Mouse (Mus musculus): ENCODE data around the gene Ankle1. TPM values are rescaled to one million over a fixed set of nuclear protein-coding genes. Genes with fewer than 3 reads are reported as not detected.
A peak's percentile ranks its signal among the peaks of the same experiment; 100 is the strongest.

Gene Ankle1
- polyA plus RNA-seq, 1 experiment from 2014 or later = 7.9 TPM

- Histone ChIP-seq H3K27ac (no peak overlapping the region), H3K27me3 (ENCODE audit: insufficient read depth, low read length) (no peaks in the 10 kb centered on the region), H3K9me3 (replicated peaks; ENCODE audit: low read length) (no peaks in the 10 kb centered on the region), H3K4me1 (replicated peaks; ENCODE audit: insufficient read depth, low read length) (no peaks in the 10 kb centered on the region), H3K9ac (ENCODE audit: low read depth, low read length) (no peak overlapping the region), H3K4me3 (replicated peaks; ENCODE audit: low read depth, low read length) (no peak overlapping the region), H3K36me3 (ENCODE audit: insufficient read depth, low read length) (no peaks in the 10 kb centered on the region), H3K4me2 (ENCODE audit: low read length) (no peak overlapping the region)
- DNase-seq (ENCODE audit: low spot score) = no peak
- no peak for TF ChIP-seq CTCF (IDR thresholded peaks at IDR 0.05; ENCODE audit: low read depth)
- WGBS = 82% methylated on average over 2 of the region's 2 CpGs
- ATAC-seq (replicated peaks; ENCODE audit: low FRiP score, low read depth) = no peak
Measured at GRCm38 (mm10) chr8:71452669-71453068, 46.9 kb downstream of the Ankle1 start.

GRCm38 (mm10) chr8:71454668-71455067, 48.9 kb downstream of the Ankle1 start:
- Histone ChIP-seq H3K27me3 (ENCODE audit: insufficient read depth, low read length) (no peaks in the 10 kb centered on the region), H3K9ac (ENCODE audit: low read depth, low read length) (no peak overlapping the region), H3K4me2 (ENCODE audit: low read length) (no peak overlapping the region), H3K4me1 (replicated peaks; ENCODE audit: insufficient read depth, low read length) (no peaks in the 10 kb centered on the region), H3K4me3 (replicated peaks; ENCODE audit: low read depth, low read length) (no peak overlapping the region), H3K36me3 (ENCODE audit: insufficient read depth, low read length) (no peaks in the 10 kb centered on the region), H3K9me3 (replicated peaks; ENCODE audit: low read length) (no peaks in the 10 kb centered on the region), H3K27ac (no peak overlapping the region)
- DNase-seq (ENCODE audit: low spot score) (no peak), ATAC-seq (replicated peaks; ENCODE audit: low FRiP score, low read depth) (no peak)
- WGBS = 76% methylated on average over 8 of the region's 8 CpGs
- TF ChIP-seq CTCF (IDR thresholded peaks at IDR 0.05; ENCODE audit: low read depth) = no peak

- no peak for DNase-seq (ENCODE audit: low spot score)
- Histone ChIP-seq H3K36me3 (ENCODE audit: insufficient read depth, low read length) (peaks cover 10% of the 10 kb centered on the region; the same call in 1 of the 2 replicates), H3K27me3 (ENCODE audit: insufficient read depth, low read length) (no peaks in the 10 kb centered on the region), H3K27ac (no peak overlapping the region), H3K4me3 (replicated peaks; ENCODE audit: low read depth, low read length) (no peak overlapping the region), H3K9me3 (replicated peaks; ENCODE audit: low read length) (no peaks in the 10 kb centered on the region), H3K4me2 (ENCODE audit: low read length) (no peak overlapping the region), H3K9ac (ENCODE audit: low read depth, low read length) (no peak overlapping the region), H3K4me1 (replicated peaks; ENCODE audit: insufficient read depth, low read length) (no peaks in the 10 kb centered on the region)
- 52% methylated on average over 22 of the region's 22 CpGs for WGBS
- ATAC-seq (replicated peaks; ENCODE audit: low FRiP score, low read depth) = 0 out of 2 replicates have a peak, but pooled peaks have one; percentile 27
- no peak for TF ChIP-seq CTCF (IDR thresholded peaks at IDR 0.05; ENCODE audit: low read depth)
Measured at GRCm38 (mm10) chr8:71456906-71457305, 51.1 kb downstream of the Ankle1 start.

- no peaks in the 10 kb centered on the region for H3K27me3 ChIP-seq (ENCODE audit: insufficient read depth, low read length)
- no peak overlapping the region for H3K4me2 ChIP-seq (ENCODE audit: low read length)
- no peaks in the 10 kb centered on the region for H3K9me3 ChIP-seq (replicated peaks; ENCODE audit: low read length)
- no peak for DNase-seq (ENCODE audit: low spot score)
- no peak overlapping the region for H3K4me3 ChIP-seq (replicated peaks; ENCODE audit: low read depth, low read length)
- 84% methylated on average over 20 of the region's 20 CpGs for WGBS
- peaks cover 10% of the 10 kb centered on the region; the same call in 1 of the 2 replicates for H3K36me3 ChIP-seq (ENCODE audit: insufficient read depth, low read length)
- no peak overlapping the region for H3K9ac ChIP-seq (ENCODE audit: low read depth, low read length)
- H3K4me1 ChIP-seq (replicated peaks; ENCODE audit: insufficient read depth, low read length) = 0 out of 2 replicates have a peak, but pooled peaks cover 3% of the 10 kb centered on the region
- TF ChIP-seq CTCF (IDR thresholded peaks at IDR 0.05; ENCODE audit: low read depth) = no peak
- H3K27ac ChIP-seq = no peak overlapping the region
- no peak for ATAC-seq (replicated peaks; ENCODE audit: low FRiP score, low read depth)
Measured at GRCm38 (mm10) chr8:71457659-71458270, 52.0 kb downstream of the Ankle1 start.

Other genes with a start within 250 kb of the Ankle1 start
- 10.0 and 11.5 TPM in 2 replicates for gene Myo9b, start 133.3 kb upstream of the Ankle1 start, polyA plus RNA-seq (2015; fragmentation: Nextera tagmentation; extraction: Ambion mirVana)
- 21.9 and 25.5 TPM in 2 replicates for gene Haus8, start 133.1 kb upstream of the Ankle1 start, polyA plus RNA-seq (2015; fragmentation: Nextera tagmentation; extraction: Ambion mirVana)
- 129 and 140 TPM in 2 replicates for gene Use1, start 39.2 kb upstream of the Ankle1 start, polyA plus RNA-seq (2015; fragmentation: Nextera tagmentation; extraction: Ambion mirVana)
- gene Ocel1, start 34.7 kb upstream of the Ankle1 start, polyA plus RNA-seq (2015; fragmentation: Nextera tagmentation; extraction: Ambion mirVana) = 8.1 and 8.4 TPM in 2 replicates
- 110 and 138 TPM in 2 replicates for gene Nr2f6, start 24.1 kb upstream of the Ankle1 start, polyA plus RNA-seq (2015; fragmentation: Nextera tagmentation; extraction: Ambion mirVana)
- 18.8 and 20.4 TPM in 2 replicates for gene Ushbp1, start 10.2 kb upstream of the Ankle1 start, polyA plus RNA-seq (2015; fragmentation: Nextera tagmentation; extraction: Ambion mirVana)
- gene Babam1, start 9.1 kb upstream of the Ankle1 start, polyA plus RNA-seq (2015; fragmentation: Nextera tagmentation; extraction: Ambion mirVana) = 92.3 and 96.4 TPM in 2 replicates
- 35.0 and 38.3 TPM in 2 replicates for gene Abhd8, start 57.6 kb downstream of the Ankle1 start, polyA plus RNA-seq (2015; fragmentation: Nextera tagmentation; extraction: Ambion mirVana)
- 242 and 245 TPM in 2 replicates for gene Mrpl34, start 58.9 kb downstream of the Ankle1 start, polyA plus RNA-seq (2015; fragmentation: Nextera tagmentation; extraction: Ambion mirVana)
- 88.0 and 93.7 TPM in 2 replicates for gene Dda1, start 63.2 kb downstream of the Ankle1 start, polyA plus RNA-seq (2015; fragmentation: Nextera tagmentation; extraction: Ambion mirVana)
- 0.84 and 1.4 TPM in 2 replicates for gene Ano8, start 80.0 kb downstream of the Ankle1 start, polyA plus RNA-seq (2015; fragmentation: Nextera tagmentation; extraction: Ambion mirVana)
- gene Gtpbp3, start 82.1 kb downstream of the Ankle1 start, polyA plus RNA-seq (2015; fragmentation: Nextera tagmentation; extraction: Ambion mirVana) = 14.5 and 14.6 TPM in 2 replicates
- gene Plvap, start 105.7 kb downstream of the Ankle1 start, polyA plus RNA-seq (2015; fragmentation: Nextera tagmentation; extraction: Ambion mirVana) = 182 and 208 TPM in 2 replicates
- gene Ccdc194, start 119.7 kb downstream of the Ankle1 start, polyA plus RNA-seq (2015; fragmentation: Nextera tagmentation; extraction: Ambion mirVana) = 0.19 and 0.20 TPM in 2 replicates
- gene Bst2, start 131.4 kb downstream of the Ankle1 start, polyA plus RNA-seq (2015; fragmentation: Nextera tagmentation; extraction: Ambion mirVana) = 106 and 124 TPM in 2 replicates
- gene Mvb12a, start 136.9 kb downstream of the Ankle1 start, polyA plus RNA-seq (2015; fragmentation: Nextera tagmentation; extraction: Ambion mirVana) = 129 and 131 TPM in 2 replicates
- 17.1 and 19.1 TPM in 2 replicates for gene Tmem221, start 152.9 kb downstream of the Ankle1 start, polyA plus RNA-seq (2015; fragmentation: Nextera tagmentation; extraction: Ambion mirVana)
- 0.13 and 0.20 TPM in 2 replicates for gene Nxnl1, start 160.6 kb downstream of the Ankle1 start, polyA plus RNA-seq (2015; fragmentation: Nextera tagmentation; extraction: Ambion mirVana)
- gene Slc27a1, start 162.9 kb downstream of the Ankle1 start, polyA plus RNA-seq (2015; fragmentation: Nextera tagmentation; extraction: Ambion mirVana) = 50.5 and 53.7 TPM in 2 replicates
- gene Pgls, start 186.2 kb downstream of the Ankle1 start, polyA plus RNA-seq (2015; fragmentation: Nextera tagmentation; extraction: Ambion mirVana) = 279 and 296 TPM in 2 replicates
- 2.5 and 2.8 TPM in 2 replicates for gene Fam129c, start 191.6 kb downstream of the Ankle1 start, polyA plus RNA-seq (2015; fragmentation: Nextera tagmentation; extraction: Ambion mirVana)
- gene Colgalt1, start 205.0 kb downstream of the Ankle1 start, polyA plus RNA-seq (2015; fragmentation: Nextera tagmentation; extraction: Ambion mirVana) = 64.1 and 66.2 TPM in 2 replicates